Mouse (Mus musculus): ENCODE measurements at regions not wholly inside any gene's neighbourhood (a gene's known extent, or its start where the extent isn't known, plus 50 kb on each side); places are given as distances from the start of the nearest gene placed in this dataset.

- Histone ChIP-seq H3K4me3 (replicated peaks) (no peak overlapping the region), H3K9me3 (peaks cover 8% of the 10 kb centered on the region; the same call in 1 of the 2 replicates), H3K27ac (no peak overlapping the region), H3K4me2 (replicated peaks) (no peak overlapping the region), H3K4me1 (replicated peaks) (no peaks in the 10 kb centered on the region), H3K9ac (replicated peaks) (no peak overlapping the region), H3K36me3 (no peaks in the 10 kb centered on the region), H3K27me3 (no peaks in the 10 kb centered on the region)
- ATAC-seq = no peak
- 99% methylated on average over 3 of the region's 3 CpGs for WGBS
Observed at GRCm38 (mm10) chr7:133467579-133467978, 134.4 kb downstream of the Tex36 start.

DNA sequence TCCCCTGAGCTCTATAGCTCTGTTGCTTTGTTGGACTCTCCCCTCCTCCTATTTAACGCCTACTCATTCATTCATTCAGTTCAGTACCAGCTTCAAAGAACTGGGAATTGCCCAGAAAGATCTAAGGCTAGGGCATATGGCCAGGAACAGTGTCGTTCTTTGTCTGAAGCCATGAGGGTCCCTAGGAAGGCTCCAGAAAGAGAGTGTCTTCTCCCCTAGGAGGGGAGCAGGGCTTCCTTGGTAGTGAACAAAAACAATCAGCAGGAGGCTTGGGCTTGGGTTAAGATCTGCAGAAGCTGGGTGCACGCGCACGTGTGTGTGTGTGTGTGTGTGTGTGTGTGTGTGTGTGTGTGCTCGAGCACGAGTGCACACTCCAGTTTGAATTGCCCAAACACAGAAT is 142.7 kb downstream of the Tex36 start:
- H3K36me3 ChIP-seq = no peaks in the 10 kb centered on the region
- no peak overlapping the region for H3K4me3 ChIP-seq (replicated peaks)
- no peak overlapping the region for H3K9ac ChIP-seq (replicated peaks)
- H3K27me3 ChIP-seq = no peaks in the 10 kb centered on the region
- H3K27ac ChIP-seq = no peak overlapping the region
- peaks cover 8% of the 10 kb centered on the region for H3K4me1 ChIP-seq (replicated peaks)
- no peak overlapping the region for H3K4me2 ChIP-seq (replicated peaks)
- 44% methylated on average over 7 of the region's 7 CpGs for WGBS
- ATAC-seq = no peak
- H3K9me3 ChIP-seq = peaks cover 8% of the 10 kb centered on the region; the same call in 1 of the 2 replicates

- no peak overlapping the region for H3K4me3 ChIP-seq (replicated peaks)
- no peaks in the 10 kb centered on the region for H3K36me3 ChIP-seq
- no peak overlapping the region for H3K27ac ChIP-seq
- H3K9me3 ChIP-seq = no peaks in the 10 kb centered on the region
- 60% methylated on average over 16 of the region's 16 CpGs for WGBS
- H3K9ac ChIP-seq (replicated peaks) = no peak overlapping the region
- no peak for ATAC-seq
- H3K27me3 ChIP-seq = no peaks in the 10 kb centered on the region
- H3K4me1 ChIP-seq (replicated peaks) = peaks cover 8% of the 10 kb centered on the region
- H3K4me2 ChIP-seq (replicated peaks) = no peak overlapping the region
Observed at GRCm38 (mm10) chr7:133457436-133458324, 144.3 kb downstream of the Tex36 start.

DNA sequence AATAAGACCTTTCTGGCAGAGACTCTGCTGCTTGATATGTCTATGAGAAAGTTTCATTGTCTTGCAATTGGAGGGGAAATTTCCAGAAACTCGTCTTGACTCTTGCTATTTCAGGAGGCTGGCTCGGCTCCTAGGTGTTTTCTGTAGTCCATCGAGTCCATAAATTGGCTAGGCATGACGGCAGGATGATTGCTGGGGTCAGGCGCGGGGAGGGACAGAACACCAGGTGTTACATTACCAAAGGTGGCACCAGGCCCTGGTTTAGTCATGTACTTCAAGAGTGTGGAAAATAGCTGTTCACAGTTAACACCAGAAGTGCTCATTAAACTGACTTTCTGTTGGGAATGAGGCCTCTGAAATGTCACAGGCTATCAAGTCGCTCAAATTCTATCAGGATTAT is 151.7 kb downstream of the Tex36 start:
- H3K4me2 ChIP-seq (replicated peaks) = no peak overlapping the region
- H3K36me3 ChIP-seq = no peaks in the 10 kb centered on the region
- ATAC-seq = no peak
- H3K27me3 ChIP-seq = no peaks in the 10 kb centered on the region
- no peak overlapping the region for H3K9ac ChIP-seq (replicated peaks)
- H3K4me1 ChIP-seq (replicated peaks) = no peaks in the 10 kb centered on the region
- 87% methylated on average over 7 of the region's 7 CpGs for WGBS
- H3K27ac ChIP-seq = no peak overlapping the region
- no peak overlapping the region for H3K4me3 ChIP-seq (replicated peaks)
- H3K9me3 ChIP-seq = no peaks in the 10 kb centered on the region

DNA sequence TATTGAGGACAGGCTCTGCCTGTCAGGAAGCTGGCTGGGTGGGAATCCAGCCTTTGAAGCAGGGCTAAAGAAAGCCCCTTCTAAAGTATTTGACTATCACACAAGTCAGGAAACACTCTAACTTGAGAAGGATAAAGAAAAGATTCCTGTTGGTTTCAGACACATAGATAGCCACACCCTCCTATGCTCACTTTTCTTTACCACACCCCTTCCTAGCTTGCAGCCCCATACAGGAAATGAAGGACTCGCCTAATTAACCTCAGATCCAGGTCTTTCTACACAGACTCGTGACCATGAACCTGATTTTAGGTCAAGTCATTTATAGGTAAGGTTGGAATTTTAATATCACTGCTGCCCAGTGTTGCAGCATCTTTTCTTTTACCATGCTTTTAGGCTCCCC is 154.9 kb downstream of the Tex36 start:
- ATAC-seq = no peak
- H3K4me2 ChIP-seq (replicated peaks) = no peak overlapping the region
- no peak overlapping the region for H3K27ac ChIP-seq
- no peaks in the 10 kb centered on the region for H3K36me3 ChIP-seq
- WGBS = 61% methylated on average over 2 of the region's 2 CpGs
- H3K4me1 ChIP-seq (replicated peaks) = peaks cover 4% of the 10 kb centered on the region; the same call in 1 of the 2 replicates
- no peaks in the 10 kb centered on the region for H3K9me3 ChIP-seq
- no peak overlapping the region for H3K9ac ChIP-seq (replicated peaks)
- 0 out of 2 replicates have a peak, but pooled peaks cover 6% of the 10 kb centered on the region for H3K27me3 ChIP-seq
- no peak overlapping the region for H3K4me3 ChIP-seq (replicated peaks)

DNA sequence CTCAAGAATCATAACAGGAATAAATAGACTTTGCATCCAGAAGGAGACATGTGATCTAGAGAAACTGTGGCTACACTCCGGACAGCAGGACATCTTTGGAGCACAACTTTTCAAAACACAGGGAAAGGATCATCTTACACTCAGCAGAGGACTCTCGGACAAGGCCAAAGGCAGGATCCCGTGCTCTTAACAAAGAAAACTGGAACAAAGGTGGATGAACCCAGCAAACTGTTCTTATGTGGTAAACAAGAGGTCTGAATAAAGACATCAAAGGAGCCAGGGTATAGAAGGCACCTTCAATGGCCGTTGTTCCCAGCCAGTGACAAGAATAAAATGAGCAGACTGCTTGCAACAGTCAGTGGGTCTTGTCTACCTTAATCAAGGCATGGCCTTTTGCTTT is 160.3 kb downstream of the Tex36 start:
- WGBS = 7% methylated on average over 4 of the region's 4 CpGs
- Histone ChIP-seq H3K9me3 (no peaks in the 10 kb centered on the region), H3K27me3 (peaks cover 11% of the 10 kb centered on the region; the same call in 1 of the 2 replicates), H3K4me3 (replicated peaks) (no peak overlapping the region), H3K4me1 (replicated peaks) (peaks cover 35% of the 10 kb centered on the region), H3K9ac (replicated peaks) (no peak overlapping the region), H3K4me2 (replicated peaks) (peak overlapping the region; percentile 40; the same call in 1 of the 2 replicates), H3K27ac (no peak overlapping the region), H3K36me3 (no peaks in the 10 kb centered on the region)
- no peak for ATAC-seq

DNA sequence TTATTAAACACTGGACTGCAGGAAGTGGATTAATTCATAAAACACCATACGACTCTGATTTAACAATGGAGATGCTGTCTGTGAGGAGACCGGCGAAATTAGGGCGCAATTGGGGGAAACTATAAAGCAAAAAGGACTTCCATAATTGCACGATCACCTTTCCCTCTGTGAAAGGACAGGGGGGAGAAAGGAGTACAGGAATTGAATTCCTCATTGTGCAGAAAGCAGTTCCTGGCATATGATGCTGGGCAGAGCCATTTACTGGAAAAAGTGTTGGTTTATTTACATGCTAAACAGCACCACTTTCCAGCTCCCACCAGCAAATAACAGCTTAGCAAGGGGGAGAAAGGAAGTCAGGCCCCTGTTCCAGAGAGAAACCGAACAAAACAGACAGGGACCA is 160.8 kb downstream of the Tex36 start:
- H3K4me2 ChIP-seq (replicated peaks) = peak overlapping the region; percentile 40
- H3K27me3 ChIP-seq = peaks cover 11% of the 10 kb centered on the region; the same call in 1 of the 2 replicates
- ATAC-seq = no peak
- no peaks in the 10 kb centered on the region for H3K9me3 ChIP-seq
- H3K4me1 ChIP-seq (replicated peaks) = peaks cover 36% of the 10 kb centered on the region
- H3K36me3 ChIP-seq = no peaks in the 10 kb centered on the region
- WGBS = 33% methylated on average over 6 of the region's 6 CpGs
- peak overlapping the region; percentile 16 for H3K27ac ChIP-seq
- H3K9ac ChIP-seq (replicated peaks) = 0 out of 2 replicates have a peak overlapping the region, but pooled peaks have one; percentile 2
- no peak overlapping the region; the same call in 1 of the 2 replicates for H3K4me3 ChIP-seq (replicated peaks)

- peak; percentile 78 for ATAC-seq
- H3K36me3 ChIP-seq = no peaks in the 10 kb centered on the region
- H3K4me2 ChIP-seq (replicated peaks) = peak overlapping the region; percentile 40
- peaks cover 11% of the 10 kb centered on the region; the same call in 1 of the 2 replicates for H3K27me3 ChIP-seq
- H3K9ac ChIP-seq (replicated peaks) = no peak overlapping the region
- 12% methylated on average over 12 of the region's 12 CpGs for WGBS
- H3K27ac ChIP-seq = peak overlapping the region; percentile 16
- H3K4me1 ChIP-seq (replicated peaks) = peaks cover 40% of the 10 kb centered on the region
- no peaks in the 10 kb centered on the region for H3K9me3 ChIP-seq
- no peak overlapping the region; the same call in 1 of the 2 replicates for H3K4me3 ChIP-seq (replicated peaks)
Observed at GRCm38 (mm10) chr7:133440711-133441110, 161.2 kb downstream of the Tex36 start.

DNA sequence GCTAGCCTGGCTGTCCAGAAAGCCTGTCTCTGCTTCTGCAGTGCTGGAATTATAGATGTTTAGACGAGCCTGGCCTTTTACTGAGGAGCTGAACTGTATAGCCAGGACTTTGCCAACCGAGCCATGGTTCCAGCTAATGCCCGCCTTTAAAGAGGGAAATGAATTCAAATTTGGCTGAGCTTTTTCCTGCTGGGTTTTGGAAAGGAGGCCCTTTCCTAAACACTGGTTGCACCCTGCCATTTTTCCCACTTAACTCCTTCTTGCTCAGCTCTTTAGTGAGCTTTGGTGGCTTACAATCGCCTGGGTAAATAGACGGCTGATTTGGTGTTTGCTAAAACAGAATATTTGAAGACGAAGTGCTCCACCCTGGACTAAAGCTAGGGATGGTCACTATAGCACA is 161.9 kb downstream of the Tex36 start:
- H3K4me3 ChIP-seq (replicated peaks) = no peak overlapping the region
- ATAC-seq = no peak
- H3K4me1 ChIP-seq (replicated peaks) = peaks cover 46% of the 10 kb centered on the region
- 54% methylated on average over 6 of the region's 6 CpGs for WGBS
- H3K36me3 ChIP-seq = no peaks in the 10 kb centered on the region
- no peaks in the 10 kb centered on the region for H3K9me3 ChIP-seq
- H3K4me2 ChIP-seq (replicated peaks) = 0 out of 2 replicates have a peak overlapping the region, but pooled peaks have one; percentile 40
- H3K9ac ChIP-seq (replicated peaks) = no peak overlapping the region
- H3K27ac ChIP-seq = 0 out of 2 replicates have a peak overlapping the region, but pooled peaks have one; percentile 14
- peaks cover 11% of the 10 kb centered on the region; the same call in 1 of the 2 replicates for H3K27me3 ChIP-seq

DNA sequence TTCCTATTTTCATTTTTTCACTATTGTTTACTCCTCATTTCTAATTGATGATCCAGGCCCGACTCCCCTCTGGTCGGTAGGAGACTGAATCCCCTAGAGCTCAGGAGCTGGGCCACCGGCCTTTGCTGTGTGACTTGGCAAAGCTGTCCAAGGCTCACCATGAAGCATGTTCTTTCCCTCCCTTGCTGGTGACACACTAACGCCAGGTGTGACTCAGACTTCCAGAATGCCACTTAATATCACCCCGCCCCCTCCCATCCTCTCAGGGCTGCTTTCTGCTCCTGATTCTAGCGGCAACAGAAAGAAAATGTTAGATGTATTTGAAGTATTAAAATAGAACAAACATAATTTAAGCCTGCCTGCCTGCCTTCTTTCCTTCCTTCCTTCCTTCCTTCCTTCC is 163.3 kb downstream of the Tex36 start:
- H3K4me1 ChIP-seq (replicated peaks) = peaks cover 50% of the 10 kb centered on the region
- 52% methylated on average over 6 of the region's 6 CpGs for WGBS
- peaks cover 14% of the 10 kb centered on the region; the same call in 1 of the 2 replicates for H3K27me3 ChIP-seq
- no peak overlapping the region for H3K4me3 ChIP-seq (replicated peaks)
- no peak for ATAC-seq
- no peak overlapping the region for H3K9ac ChIP-seq (replicated peaks)
- H3K27ac ChIP-seq = no peak overlapping the region
- H3K4me2 ChIP-seq (replicated peaks) = no peak overlapping the region
- no peaks in the 10 kb centered on the region for H3K9me3 ChIP-seq
- H3K36me3 ChIP-seq = no peaks in the 10 kb centered on the region

DNA sequence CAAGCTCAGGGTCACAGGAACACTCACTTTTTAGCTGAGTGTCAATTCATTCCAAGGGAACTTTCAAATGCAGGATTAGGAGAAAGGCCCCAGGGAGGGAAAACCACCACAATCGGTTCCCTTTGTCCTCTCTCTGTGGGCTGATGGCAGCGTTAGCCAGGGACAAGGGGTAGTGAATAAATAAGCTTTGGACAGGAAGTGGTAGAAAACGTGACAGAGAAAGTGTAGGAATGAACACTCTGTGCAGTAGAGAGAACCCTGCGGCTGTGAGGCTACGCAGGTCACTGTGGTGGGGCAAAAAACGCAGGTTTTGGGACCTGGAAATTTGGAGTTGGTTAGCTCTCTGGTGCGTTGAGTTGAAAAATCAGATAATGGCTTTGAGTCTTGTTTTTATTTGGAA is 164.1 kb downstream of the Tex36 start:
- ATAC-seq = no peak; the same call in 1 of the 2 replicates
- WGBS = 8% methylated on average over 7 of the region's 7 CpGs
- Histone ChIP-seq H3K36me3 (no peaks in the 10 kb centered on the region), H3K4me1 (replicated peaks) (peaks cover 50% of the 10 kb centered on the region), H3K9me3 (no peaks in the 10 kb centered on the region), H3K27ac (0 out of 2 replicates have a peak overlapping the region, but pooled peaks have one; percentile 30), H3K27me3 (peaks cover 8% of the 10 kb centered on the region; the same call in 1 of the 2 replicates), H3K9ac (replicated peaks) (no peak overlapping the region), H3K4me3 (replicated peaks) (no peak overlapping the region), H3K4me2 (replicated peaks) (no peak overlapping the region)

DNA sequence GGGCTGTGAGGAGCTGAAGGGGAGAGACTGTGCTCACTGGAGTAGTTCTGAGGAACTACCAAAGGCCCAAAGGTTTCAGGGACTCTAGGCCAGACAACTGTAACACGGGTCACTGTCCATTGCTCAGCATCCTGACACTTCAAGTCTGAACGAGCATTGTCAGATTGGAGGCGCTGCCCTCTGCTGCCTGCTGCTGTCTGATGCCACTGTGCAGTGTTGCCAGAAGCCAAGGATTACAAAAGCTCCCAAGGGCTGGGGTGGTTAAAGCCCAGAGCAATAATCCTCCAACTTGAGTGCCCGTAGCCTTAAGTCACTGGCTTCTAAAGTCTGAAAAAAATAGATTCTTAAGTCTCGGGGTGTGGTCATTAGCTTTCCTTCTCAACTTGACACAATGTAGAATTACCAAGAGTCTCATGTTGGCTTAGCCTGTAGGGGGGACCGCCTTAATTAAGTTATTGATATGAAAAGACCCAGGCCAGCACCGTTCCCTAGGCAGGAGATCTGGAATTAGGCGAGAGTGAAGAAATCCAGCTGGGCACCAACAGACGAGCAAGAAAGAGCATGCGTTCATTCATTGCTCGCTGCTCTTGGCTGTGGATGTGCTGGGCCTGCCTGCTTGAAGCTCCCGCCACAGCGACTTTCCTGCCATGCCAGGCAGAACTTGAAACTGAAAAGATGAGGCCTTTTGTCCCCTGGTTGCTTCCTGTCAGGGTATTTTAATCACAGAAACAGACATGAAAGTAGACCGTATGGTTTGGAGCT is 166.2 kb downstream of the Tex36 start:
- no peak overlapping the region for H3K4me2 ChIP-seq (replicated peaks)
- ATAC-seq = 0 out of 2 replicates have a peak, but pooled peaks have one; percentile 34
- no peak overlapping the region for H3K9ac ChIP-seq (replicated peaks)
- H3K27me3 ChIP-seq = peaks cover 8% of the 10 kb centered on the region; the same call in 1 of the 2 replicates
- H3K9me3 ChIP-seq = no peaks in the 10 kb centered on the region
- H3K4me1 ChIP-seq (replicated peaks) = peaks cover 34% of the 10 kb centered on the region
- H3K36me3 ChIP-seq = no peaks in the 10 kb centered on the region
- H3K4me3 ChIP-seq (replicated peaks) = no peak overlapping the region
- WGBS = 38% methylated on average over 14 of the region's 14 CpGs
- H3K27ac ChIP-seq = no peak overlapping the region

All from midbrain, embryonic 13.5 days (tissue).